Mouse (Mus musculus) ES-CJ7 (cell line): ENCODE results near the gene Polr2a.

Experiments used
- DNase-seq: peaks from one replicate; pipeline ENCODE4 v3.0.0; 2011; ENCODE audit warnings: low read depth, low spot score

The Polr2a gene

GRCm38 (mm10) chr11:69758478-69758970 is at the start of gene Polr2a:
TSS of gene Polr2a (minus strand) at chr11:69758637.
- peak; percentile 97 for DNase-seq

GRCm38 (mm10) chr11:69807641-69808040 is 49.2 kb upstream of the Polr2a start:
- no peak for DNase-seq

- no peak for DNase-seq
These were observed 47.9 kb upstream of the Polr2a start for GRCm38 (mm10) chr11:69806378-69806777.

DNA sequence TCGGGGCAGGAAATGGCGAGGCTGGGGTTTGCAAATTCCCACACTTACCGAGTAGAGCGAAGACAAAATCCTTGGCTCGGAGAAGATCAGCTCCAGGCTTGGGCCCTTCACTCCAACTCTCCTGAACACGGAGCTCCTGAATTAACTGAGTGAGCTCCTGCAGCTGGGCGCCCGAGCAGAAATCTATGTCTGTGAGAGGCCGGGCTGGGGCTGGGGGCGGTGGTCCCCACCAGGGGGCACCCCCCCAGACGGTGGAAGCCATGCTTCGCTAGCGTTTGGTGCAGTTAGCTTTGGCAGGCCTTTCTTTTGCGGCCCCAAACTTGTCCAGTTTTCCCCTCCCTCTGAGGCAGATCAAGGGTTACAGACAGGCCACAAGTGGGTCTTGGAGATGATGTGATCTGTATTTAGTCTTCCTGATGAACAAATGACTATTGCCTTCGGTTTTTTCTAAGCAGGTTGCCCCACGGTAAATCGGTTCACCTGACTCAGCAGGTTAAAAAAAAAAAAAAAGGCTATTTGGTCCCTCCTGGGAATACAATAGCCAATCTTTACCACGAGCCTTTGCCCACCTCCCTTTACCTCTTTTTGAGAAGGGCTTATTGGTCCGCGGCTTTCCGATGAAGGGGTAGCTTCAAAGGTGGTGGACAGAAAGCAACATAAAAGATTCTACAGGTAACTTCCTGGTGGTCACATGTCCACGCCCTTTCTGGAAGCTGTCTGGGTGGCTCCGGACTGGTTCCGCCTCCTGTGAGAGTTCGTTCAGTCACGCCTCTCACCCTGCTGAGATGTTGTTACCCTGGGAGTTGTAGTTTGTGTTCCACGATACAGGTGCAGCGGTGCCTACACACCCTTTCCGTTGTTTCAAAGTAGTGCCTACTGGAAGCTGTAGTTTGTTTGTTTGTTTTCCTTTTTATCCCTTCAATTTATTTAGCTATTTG is 46.8 kb upstream of the Polr2a start, which contains the start of gene Tmem102:
Gene Tmem102 (minus strand): TSS at position 653 of the 938 bp plus-strand sequence.
- peak; percentile 90 for DNase-seq

DNA sequence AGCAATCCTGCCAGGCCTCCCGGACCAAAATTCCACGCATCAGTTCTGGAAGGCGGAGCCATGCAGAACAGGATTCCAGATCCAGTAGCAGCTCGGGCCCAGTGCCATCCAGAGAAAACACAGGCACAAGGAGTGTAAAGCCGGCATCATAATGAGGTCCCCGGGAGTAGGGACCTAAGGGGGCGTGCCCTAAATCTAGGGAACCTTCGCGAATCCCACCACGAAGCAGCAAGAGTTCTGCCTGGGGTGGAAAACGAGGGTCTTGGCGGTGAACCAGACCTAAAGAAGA is 46.2 kb upstream of the Polr2a start:
- DNase-seq: no peak

- DNase-seq: peak; percentile 68
These were observed 45.6 kb upstream of the Polr2a start for GRCm38 (mm10) chr11:69803786-69804651.

GRCm38 (mm10) chr11:69803328-69803727 is 44.9 kb upstream of the Polr2a start:
- DNase-seq: no peak

DNA sequence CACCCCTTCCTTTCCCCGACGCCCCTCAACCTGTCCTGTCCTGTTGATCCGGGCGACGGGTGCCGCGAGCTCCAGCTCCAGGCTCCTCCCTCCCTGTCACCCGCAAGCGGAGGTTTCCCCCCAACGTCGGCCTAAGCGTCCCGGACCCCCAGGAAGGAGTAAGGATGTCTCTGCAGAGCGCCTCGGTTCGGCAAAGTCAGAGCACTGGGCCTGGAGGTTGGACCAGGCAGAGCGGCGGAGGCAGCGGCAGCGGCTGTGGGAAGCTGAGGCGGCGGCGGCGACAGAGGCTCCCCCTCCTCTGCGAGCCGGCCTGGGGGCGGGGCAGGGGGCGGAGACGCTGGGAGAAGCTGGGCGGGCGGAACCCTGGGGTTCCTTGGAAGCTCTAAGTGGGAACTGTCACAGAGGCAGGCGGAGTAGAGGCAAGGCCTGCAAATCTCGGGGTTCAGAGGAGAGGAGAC is 44.2 kb upstream of the Polr2a start:
- peak; percentile 71 for DNase-seq

DNA sequence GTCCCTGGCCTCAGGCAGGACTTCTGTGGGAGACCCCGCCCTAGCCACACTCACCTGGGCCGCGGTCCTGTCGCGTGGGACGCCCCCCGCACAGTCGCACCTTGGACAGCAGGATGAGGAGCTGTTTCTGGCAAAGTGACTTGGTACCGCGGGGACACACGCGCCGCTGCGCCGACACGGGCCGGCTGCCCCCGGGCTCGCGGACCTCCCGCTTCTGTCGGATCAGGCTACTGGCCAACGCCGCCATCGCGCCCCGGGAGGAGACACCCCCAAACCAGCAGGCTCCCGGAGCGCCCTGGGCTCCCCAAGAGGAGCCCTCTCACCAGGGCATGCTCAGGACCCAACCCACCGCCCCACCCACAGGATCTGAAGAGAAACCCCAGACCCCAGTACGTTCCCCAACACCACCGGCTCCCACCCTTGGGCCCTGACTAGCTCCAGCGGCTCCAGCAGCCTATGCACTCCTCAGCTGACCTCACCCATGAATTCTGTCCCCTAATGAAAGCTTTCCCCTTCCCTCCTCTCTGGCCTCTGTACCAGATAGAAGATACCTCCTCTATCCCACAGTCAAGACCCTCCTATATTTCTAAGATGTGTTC is 43.0 kb upstream of the Polr2a start, which contains the start of gene Fgf11:
Gene Fgf11 (minus strand): TSS at position 479 of the 599 bp plus-strand sequence.
- DNase-seq: no peak

DNA sequence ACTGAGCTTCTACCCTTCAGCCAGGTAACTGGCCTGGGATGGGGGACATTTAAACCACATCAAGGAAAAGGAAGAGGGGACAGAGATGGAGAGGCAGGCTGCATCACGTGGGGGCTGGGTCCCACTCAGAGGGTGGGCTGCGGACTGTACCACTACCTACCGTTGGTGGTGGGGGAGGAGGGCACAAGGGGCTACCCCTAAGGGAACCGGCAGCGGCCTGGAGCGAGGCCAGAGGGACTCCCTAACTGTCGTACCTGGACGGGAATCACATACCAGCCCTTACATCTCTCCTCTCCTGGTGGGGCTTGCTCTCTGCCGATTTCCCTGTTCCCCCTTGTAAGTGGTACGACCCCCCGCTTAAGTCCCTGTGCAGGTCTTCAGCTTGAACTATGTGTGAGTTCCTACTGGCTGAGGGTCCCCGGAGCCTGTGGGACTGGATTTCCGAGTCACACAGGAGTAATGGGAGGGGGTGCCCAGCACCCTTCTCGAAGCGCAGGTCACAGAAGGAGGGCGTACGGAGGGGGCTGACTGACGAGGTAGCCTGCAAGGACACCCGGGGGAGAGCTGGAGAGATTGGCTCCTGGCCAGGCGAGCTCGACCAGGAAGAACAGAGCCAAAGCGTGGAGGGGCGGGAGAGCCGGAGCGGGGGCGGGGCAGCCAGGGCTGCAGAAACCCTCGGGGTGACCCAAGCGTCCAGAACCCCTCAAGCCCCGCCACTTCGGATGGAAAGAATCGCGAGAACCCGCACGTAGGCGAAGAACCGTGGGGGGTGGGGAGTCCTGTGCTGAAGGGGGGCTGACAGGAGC is 42.2 kb upstream of the Polr2a start:
- peak; percentile 84 for DNase-seq

DNA sequence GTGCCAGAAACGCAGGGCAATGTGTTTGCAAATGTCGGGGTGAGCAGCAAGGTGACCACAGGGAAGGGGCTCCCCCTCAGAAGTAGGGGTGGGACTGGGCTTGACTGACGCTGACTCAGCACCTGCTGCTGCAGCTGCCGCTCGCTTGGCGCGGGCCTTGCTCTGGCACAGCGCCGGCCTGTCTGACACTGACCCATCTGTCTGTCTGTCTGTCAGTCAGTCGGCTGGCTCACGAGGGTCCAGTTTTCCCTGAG is 41.6 kb upstream of the Polr2a start:
- no peak for DNase-seq

DNA sequence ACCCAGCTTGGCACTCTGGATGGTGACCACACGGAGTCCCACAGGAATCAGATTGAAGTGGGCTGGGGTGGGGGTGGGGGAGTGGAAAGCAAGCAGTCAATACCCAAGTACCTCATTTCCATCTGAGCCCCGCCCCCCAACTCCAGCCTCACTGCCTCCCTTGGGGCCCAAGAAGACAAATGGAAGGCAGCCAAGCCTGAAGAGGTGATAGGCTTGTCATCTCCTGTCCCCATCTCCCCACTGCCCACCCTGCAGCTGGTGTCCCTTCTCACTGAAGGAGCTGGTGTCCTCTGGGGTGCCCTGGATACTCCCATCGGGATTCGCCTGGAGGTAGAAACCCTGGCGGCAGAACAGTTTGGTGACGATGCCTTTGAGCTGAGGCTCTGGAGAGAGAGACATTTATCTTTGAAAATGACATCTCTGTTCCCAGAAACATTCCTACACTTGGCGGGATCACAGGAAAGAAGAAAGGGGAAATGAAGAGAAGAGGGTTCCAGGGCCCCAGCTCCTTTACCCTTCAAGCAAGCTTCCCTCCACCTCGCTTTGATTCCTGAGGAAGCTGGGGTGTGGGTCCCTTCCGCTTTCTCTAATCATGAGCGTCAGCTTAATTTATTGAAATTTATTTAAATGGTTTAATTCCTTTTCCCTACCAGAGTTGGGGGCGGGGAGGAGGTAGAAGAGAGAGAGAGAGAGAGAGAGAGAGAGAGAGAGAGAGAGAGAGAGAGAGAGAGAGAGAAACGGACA is 41.1 kb upstream of the Polr2a start:
- DNase-seq: peak; percentile 62

GRCm38 (mm10) chr11:69797924-69798323 is 39.5 kb upstream of the Polr2a start:
- DNase-seq: no peak

GRCm38 (mm10) chr11:69795983-69796435 is 37.6 kb upstream of the Polr2a start:
- DNase-seq: no peak

- DNase-seq: peak; percentile 98
These were observed 36.9 kb upstream of the Polr2a start, which contains the start of gene Chrnb1 for GRCm38 (mm10) chr11:69795168-69795982. TSS of gene Chrnb1 (minus strand) at chr11:69795943.

DNA sequence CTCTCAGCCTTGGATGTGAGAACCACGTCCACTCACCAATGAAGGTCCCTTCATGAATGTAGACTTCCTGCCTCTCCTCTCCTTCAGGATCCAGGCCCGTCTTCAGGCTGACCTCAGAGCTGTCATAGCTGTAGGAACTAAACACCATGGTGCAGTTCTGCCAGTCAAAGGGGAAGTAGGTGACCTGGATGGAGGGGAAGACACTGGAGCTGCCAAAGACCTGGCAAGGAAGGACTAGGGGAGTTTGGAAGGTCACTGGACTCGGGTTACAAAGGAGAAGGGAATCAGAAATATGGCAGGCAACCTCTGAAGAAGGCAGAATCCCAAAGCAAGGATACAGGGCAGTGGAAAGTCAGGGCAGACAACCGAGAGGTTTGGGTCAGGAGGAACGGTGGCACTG is 35.0 kb upstream of the Polr2a start:
- DNase-seq: no peak

- no peak for DNase-seq
These were observed 33.0 kb upstream of the Polr2a start for GRCm38 (mm10) chr11:69791420-69791819.

- DNase-seq: peak; percentile 41
These were observed 31.0 kb upstream of the Polr2a start for GRCm38 (mm10) chr11:69789431-69789830.

DNA sequence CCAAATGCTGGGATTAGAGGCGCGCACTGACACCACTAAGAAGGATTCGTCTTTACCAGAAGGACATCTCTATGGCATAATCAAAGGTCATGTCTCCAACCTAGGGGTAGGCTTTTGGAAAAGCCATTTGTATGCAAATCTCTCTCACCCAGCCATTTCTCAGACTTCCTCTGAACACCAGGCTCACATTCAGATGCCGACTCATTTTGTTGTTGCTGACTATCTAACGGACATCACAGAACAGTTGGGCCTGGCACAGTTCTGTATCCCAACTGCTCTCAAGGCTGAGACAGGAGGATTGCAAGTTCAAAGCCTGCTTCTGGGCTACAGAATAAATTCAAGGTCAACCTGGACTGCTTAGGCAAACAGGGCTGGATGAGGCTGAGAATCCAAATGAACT is 28.9 kb upstream of the Polr2a start:
- peak; percentile 77 for DNase-seq
